Mouse (Mus musculus): ENCODE measurements at regions not wholly inside any gene's neighbourhood (a gene's known extent, or its start where the extent isn't known, plus 50 kb on each side); places are given as distances from the start of the nearest gene placed in this dataset.
"Not testable (repeated sequence)": the region's sequence is repeated elsewhere in the genome, so short reads cannot be mapped to it uniquely, and the experiment has no call there.

DNA sequence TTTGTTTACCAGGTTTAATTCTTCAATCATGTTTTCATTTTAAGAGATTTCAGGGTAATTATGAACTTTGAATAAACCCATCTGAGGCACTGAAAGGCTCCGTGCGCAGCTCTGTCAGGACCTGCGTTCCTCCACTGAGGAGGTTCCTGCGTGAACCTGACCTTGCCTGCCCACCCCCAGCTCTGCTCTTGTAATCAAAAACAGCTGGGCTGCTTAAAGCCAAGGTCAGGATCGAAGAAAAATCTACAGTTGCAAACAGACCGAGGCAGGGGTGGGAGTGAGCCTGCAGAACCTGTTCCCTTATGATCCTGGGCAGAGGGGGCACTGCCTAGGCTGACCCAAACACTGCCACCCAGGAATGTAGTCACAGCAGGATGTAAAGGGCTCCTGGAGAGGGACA, 134.8 kb upstream of the Bcor start:
- no peak for DNase-seq (ENCODE audit: low spot score in 2 of 2)

DNA sequence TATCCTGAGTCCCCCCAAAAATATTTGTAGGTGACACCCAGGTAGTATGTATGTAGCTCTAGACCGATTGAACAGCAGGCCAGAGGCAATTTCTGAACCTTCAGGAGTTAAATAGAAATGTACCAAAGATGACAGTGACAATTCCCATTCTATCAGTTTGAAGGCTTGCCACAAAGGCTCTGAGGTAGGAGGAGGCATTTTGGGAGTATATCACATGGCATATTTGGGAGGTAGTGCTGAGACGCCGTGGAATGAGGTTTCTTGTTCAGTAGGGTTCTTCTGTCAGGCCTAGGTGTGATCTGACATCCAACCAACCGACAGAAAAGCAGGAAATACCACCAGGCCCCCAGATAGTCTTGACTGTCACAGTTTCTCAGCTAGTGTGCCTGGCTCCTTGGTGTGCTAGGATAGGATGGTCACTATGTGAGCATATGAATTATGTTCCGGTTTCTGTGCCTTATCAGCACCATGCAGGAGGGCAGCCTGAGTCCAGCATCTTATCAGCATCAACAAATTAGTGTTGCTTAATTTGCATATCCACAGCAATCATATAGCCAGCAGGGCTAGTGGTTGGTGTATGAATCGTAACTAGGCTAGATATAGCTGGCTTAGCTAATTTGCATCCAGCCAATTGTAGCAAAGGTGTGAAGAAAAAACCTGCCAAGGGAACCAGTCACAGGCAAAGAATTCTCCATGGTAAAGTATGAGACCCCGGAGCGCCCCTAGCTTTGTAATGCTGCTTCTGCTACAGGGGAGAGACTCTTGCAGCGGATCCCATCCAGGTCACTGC, 136.3 kb upstream of the Bcor start:
- DNase-seq (ENCODE audit: low spot score in 2 of 2): no peak

DNA sequence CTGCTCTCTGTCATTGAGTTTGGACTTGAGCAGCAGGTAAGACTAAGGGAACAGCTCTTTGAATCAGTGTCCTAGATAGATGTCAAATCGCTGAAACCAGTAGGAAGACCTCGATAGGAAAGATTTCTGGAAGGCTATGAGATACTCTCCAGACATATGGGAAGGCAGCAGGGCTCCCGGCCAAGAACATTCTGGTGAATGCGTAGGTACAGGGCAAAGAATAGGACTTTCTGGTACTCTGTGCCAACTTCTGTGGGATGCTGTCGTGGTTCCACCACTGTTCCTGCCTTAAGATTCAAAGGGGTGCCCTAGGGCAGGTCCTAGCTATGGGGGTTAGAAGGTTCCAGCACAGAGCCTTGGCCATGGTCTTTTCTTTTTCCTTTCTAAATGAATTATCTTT, 138.5 kb upstream of the Bcor start:
- DNase-seq (ENCODE audit: low spot score in 2 of 2): no peak

DNA sequence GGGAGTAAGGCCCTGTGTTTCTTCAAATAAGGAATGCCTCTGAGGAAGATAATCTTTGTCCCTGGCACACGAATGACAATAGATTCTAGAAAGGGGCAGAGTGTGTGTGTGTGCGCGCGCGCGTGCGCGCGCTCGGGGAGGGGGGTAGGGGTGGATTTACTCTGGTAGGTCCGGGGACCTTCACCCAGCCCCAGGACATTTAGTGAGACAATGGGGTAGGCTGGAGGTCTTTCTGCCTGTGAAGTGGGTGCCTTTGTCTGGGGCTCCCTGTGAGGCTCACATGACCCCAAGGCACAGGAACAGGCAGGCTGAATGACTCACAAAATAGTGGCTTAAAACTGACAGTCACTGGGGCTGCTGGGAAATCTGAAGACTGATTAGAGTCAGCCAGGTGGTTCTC, 139.1 kb upstream of the Bcor start:
- DNase-seq (ENCODE audit: low spot score in 2 of 2): no peak

DNA sequence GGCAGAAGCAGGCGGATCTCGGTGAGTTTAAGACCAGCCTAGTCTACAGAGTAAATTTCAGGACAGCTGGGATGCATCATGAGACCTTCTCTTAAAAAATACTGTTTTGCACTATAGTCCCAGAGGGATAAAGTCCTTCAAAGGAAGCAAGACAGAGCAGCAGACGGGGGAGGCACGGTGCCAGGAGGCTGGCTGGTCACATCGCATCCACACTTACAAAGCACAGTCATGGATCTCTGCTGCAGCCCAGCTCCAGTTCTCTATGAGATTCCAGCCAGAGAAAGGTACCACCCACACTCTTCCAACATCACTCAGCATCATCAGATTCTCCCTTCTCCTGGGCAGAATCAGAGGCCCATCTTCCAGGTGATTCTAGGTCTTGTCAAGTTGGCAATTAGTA, 144.5 kb upstream of the Bcor start:
- DNase-seq (ENCODE audit: low spot score in 2 of 2): no peak

DNA sequence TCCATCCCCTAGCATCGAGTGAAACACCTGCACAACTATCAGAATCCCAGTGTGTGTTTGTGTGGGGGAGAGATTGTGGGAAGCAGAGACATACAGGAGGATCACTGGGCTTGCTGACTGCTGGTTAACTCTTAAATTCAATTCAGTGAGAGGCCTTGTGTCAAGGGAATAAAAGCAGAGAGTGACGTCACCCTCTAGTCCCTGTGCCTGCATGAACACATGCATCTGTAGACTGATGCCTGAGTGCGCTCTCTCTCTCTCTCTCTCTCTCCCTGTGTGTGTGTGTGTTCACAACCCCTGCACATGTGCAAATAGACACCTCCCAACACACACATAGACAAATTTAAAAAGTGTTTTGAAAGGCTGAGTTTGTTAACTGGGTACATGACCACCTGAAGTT, 146.8 kb upstream of the Bcor start:
- DNase-seq (ENCODE audit: low spot score in 2 of 2): no peak

DNA sequence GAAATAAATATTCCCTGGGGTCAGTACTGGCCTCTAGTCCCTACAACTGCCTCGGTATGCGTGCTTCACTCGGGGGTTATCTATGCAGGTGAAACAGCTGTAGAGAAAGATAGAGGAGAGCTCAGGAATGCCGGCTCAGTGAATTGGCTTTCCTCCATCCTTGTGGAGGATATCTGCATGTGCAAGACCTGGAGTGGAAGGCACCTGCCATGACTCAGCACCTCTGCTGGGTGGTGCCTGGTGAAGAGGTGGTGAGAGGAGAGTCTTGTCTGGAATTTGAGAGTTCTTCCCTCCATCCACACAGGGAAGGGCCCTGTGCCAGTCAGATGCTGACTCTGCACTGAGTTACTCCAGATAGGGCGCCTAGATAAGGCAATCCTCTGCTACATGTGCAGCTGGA, 152.4 kb upstream of the Bcor start:
- DNase-seq (ENCODE audit: low spot score in 2 of 2): no peak

DNA sequence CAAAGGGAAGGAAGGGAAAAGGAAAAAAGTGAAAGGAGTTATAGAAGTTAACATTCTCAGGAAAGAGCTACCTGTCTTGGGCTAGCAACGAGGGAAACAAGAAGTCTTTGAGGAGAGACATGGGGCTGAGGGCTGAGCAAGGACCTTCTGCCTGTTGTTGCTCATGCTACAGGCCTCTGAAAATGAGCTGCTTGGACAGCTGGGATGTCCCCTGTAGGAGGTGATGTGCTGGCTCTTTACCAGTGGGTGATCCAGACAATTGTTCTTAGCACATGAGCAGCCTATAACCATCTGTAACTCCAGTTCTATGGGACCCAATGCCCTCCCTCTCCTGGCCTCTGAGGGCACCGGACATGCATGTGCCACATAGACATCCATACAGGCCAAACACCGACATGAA, 155.5 kb upstream of the Bcor start:
- no peak for DNase-seq (ENCODE audit: low spot score in 2 of 2)

DNA sequence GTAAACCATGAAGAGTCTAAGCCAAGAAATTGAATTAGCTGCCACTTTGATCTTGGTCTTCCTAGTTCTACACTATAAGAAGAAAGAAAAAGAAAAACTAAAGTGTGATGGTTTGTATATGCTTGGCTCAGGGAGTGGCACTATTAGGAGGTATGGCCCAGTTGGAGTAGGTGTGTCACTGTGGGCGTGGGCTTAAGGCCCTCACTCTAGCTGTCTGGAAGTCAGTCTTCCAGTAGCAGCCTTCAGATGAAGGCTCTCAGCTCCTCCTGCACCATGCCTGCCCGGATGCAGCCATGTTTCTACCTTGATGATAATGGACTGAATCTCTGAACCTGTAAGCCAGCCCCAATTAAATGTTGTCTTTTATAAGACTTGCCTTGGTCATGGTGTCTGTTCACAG, 157.3 kb upstream of the Bcor start:
- DNase-seq (ENCODE audit: low spot score in 2 of 2): not testable (repeated sequence)

DNA sequence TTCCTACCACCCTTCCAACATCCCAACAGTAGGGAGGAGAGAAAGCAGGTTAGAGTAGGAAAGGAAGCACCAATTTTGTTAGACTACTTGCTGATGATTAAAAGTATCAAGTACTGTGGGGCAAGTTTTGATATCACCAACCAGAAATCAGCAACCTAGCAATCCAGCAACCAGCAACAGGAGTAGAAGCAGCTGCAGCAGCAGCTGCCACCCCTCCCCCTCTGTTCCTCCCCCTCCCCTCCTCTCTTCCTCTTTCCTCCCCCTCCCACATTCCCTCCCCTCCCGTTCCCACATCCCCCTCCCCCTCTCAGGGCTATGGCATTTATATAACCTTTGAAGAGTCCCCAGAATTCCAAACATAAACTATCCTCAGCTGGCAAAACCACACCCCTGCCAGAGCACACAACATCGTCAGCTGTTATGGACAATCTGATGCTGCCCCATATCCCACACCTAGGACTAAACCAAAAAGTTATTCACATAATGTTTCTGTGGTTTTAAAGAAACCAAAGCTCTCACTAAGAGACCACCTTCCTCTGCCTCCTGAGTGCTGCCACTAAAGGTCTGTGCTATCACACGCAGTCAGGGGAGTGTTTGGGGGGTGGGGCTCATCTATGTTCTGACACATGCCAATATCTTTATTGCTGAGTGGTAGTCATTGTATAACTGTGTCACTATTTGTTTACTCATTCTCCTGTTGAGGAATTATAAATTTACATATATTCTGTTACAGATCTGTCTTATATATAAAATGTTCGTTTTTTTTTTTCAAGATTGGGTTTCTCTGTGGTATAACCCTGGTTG, 158.9 kb upstream of the Bcor start:
- no peak for DNase-seq (ENCODE audit: low spot score in 2 of 2)

DNA sequence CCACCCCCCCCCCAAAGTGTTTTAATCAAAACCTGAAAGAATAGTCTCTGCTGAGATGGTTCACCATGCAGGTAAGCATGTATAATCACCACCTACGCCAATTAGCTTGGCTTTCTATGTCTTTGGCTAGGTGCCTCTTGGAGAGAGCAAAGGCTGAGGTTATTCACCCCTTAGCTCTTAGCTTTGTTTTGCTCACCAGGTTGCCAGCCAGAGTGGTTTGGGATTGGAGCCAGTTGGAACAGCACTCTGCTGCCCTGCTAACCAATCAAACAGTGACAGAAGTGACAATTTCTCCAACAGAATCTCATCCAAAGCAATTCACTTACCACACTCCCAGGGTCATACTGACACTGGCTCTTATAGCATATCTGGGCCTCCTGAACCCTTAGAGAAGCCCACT, 162.3 kb upstream of the Bcor start:
- no peak for DNase-seq (ENCODE audit: low spot score in 2 of 2)

DNA sequence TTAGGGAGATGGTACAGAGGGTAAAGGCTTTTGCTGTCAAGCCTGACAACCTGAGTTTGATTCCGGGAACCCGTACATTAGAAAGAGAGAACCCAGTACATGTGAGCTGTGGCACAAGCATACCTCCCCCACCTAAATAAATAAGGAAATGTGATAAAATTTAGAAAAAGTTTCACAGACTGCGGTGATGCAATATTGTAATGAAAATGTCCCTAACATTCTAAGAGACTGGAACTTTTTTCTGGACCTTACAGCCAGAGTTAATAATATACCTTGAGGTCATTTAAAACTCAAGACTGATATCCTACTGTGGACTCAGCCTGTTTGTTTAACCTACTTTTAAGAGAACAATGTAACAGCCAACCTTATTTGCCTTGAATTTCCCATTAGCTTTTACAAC, 163.1 kb upstream of the Bcor start:
- no peak for DNase-seq (ENCODE audit: low spot score in 2 of 2)

DNA sequence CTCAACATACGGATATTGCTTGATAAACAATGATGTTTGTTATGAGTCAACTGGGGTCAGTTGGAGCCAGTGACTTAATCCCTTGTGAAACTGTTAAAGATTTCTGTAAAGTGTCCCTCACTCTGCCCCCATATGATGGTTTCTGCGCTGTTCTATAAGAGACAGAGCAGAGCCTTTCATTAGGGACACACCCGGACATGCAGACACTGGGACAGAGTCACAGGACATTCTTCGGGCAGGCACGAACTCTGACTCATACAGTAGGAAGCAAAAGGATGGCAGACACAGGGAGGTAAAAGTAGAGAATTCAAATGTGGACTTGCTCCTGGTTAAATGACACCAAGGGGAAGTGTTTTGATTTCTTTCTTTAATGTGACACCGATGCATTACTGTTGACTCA, 163.7 kb upstream of the Bcor start:
- DNase-seq (ENCODE audit: low spot score in 2 of 2): no peak

DNA sequence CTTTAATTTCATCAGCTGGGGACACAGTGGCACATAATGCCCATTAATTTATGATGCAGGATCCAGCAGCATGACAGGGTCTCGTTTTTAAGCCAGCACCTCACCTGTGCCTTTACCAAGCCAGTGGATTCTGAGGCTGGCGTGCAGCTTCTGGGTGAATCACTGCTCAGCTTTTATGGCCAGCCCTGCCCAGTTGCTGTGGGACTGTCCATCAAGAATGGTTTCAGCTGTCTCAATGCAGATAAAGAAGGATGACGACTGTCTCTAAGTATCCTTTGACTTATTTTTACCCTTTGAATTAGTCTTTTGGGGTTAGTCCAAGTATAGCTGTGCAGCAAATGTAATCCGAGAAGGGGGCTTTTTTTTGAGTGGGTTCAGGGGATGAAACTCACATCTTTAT, 167.3 kb upstream of the Bcor start:
- DNase-seq (ENCODE audit: low spot score in 2 of 2): no peak

DNA sequence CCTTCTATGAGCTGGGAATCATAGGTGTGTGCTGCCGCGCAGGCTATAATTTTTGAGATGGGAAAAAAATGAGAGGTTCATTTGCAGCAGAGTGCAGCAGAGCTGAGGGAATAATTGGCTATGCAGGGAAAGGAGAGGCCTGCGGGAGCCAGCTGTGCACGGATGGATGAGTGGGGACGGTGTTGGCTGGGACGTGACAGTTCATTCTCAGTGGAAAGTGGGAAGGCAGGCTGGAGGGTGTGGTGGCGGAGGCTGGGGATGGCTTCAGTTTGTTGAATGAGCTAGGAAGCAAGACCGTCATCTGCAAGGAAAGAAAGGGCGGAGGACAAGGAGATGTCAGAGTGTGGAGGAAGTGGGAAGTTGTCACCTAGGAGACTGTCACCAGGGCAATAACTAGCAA, 180.4 kb upstream of the Bcor start:
- no peak for DNase-seq (ENCODE audit: low spot score in 2 of 2)

DNA sequence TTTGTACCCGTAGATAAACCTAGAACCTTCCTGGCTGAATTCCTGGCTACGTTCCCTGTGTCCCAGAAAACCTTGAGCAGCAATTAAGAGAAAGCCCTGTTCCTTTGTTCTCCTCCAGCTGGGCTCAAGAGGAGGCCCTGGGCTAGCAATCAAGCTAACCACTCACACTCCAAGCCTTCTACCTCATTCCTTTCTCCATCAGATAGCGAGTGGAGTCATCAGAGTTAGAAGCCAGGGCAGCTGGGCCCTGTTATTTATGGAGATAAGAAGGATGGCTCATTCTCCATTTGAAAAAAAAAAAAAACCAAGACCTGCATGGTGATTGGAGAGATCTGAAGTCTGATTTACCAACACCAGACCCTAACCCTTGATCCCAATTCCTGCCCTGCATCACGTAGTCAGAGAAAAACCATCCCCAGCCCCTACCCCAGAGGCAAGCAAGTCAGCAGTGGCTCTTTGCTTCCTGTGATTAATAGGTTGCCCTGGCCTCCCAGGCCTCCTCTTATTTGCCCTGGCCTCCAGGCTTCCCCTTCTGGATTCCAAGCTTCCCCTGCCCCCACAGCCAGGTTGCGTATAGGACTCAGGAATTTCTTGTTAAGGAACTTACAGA, 181.3 kb upstream of the Bcor start:
- DNase-seq (ENCODE audit: low spot score in 2 of 2): no peak

DNA sequence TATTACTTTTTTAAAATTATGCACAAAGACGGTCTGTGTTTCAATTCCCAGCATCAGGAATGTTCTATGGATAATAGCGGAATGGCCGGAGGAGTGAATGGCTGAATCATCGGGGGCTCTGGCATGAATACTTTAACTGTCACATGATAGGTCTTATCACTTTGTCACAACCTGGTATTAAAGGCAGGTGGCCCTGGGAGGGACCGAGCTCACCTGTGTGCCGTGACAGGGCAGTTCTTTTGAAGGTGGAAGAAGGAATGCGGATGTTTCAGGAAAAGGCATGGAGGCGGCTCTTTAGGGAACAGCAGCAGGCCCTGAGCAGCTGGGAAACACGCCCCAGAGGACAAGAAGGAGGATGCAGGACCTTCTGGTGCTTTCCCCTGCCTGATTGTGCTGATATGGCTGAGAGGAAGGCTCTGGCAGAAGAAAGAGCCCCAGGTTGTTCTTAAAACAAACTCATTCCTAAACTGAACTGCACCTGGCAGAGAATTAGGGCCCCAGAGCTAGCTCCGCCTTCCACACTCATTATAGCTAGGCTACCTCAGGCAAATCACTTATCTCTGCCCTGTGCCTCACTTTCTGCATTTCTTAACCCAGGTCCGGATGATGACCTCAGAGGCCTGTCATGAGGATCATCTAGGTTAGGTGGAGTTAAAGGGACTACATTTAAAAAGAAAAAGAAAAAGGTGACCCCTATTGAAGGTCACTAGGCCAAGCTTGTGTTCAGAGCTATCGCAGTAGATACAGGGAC, 184.8 kb upstream of the Bcor start:
- no peak for DNase-seq (ENCODE audit: low spot score in 2 of 2)

DNA sequence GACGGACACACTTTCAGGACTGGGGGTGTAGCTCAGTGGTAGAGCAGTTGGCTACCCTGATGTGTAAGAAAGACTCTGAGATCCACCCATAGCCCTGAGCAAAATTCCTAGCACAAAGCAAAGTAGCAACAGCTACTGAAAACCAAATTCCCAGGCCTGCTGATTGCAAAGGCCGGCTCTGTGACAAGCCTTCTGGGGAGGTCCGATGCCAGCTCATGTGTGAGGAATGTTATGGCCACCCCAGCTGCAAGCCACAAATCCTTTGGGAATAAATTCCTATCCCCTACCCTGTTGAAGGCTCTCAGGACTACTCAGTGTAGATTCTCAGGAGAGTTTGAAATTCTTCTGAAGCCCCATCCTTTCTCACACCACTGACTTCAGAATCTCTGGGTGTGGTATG, 186.7 kb upstream of the Bcor start:
- DNase-seq (ENCODE audit: low spot score in 2 of 2): no peak

DNA sequence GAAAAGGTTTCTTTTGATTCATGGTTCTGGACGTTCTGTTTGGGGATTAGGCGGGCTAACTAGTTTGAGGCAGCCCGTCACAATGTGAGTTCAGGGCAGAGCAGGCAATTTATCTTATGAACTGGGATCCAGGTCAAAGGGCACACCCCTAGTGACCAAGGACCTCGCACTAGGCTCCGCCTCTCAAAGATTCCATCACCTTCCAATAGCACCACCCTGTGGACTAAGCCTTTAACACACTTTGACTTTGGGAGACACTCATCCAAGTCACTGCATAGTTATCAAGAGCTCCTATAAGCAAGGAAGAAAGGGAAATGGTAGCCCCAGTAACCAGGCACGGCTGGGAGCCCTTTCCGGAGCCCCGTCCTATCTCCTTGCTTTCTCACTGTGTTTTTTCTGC, 188.0 kb upstream of the Bcor start:
- no peak for DNase-seq (ENCODE audit: low spot score in 2 of 2)

DNA sequence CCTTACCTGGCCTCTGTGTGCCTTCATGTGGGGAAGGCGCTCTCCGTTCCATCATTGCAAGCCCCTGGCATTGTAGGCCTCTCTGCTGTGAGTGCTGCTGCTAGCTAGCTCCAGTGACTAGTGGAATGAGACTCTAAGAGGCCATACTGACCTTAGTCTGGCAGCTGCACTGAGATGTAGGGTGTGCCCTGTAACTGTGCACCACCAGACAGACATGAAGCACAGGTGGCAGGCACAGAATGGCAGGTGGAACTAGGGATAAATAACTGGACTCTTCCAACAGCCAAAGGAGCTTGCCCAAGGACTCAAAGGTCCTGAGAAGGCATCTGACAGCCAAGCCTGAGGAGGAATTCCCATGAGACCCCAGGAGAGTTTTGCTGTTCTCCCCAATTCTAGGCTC, 194.7 kb upstream of the Bcor start:
- no peak for DNase-seq (ENCODE audit: low spot score in 2 of 2)

DNA sequence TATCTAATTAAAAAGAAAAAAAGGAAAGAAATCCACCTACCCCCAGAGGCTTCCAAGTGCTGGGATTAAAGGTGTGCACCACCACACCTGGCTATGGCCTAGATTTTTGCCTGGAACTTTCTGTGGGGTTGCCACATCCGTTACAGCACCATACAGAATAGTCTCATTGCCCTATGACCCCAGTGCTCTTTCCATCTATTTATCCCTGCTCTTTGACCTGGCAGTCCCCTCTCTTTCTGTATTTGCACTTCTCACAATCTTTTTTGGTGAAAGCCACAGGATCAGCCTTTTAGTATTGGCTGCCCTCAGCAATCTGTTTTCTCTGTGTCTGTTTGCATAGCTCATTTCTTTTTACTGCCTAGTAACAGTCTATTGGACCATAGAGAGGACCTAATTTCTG, 197.9 kb upstream of the Bcor start:
- no peak for DNase-seq (ENCODE audit: low spot score in 2 of 2)

Measured in layer of hippocampus, adult 18-20 months (tissue).